ENCODE assay signal across 8 mouse cellular contexts in genomic region chr10:128804271-128805091, GRCm38 (mm10). TPM values are rescaled to one million over a fixed set of nuclear protein-coding genes. Genes with fewer than 3 reads are reported as not detected.
A peak's percentile ranks its signal among the peaks of the same experiment; 100 is the strongest.
DNase-seq lines count a peak whose midpoint lies in the region; ATAC-seq lines count a peak whose summit lies in the region.

Gene Tmem198b (minus strand): TSS chr10:128804370.

- no peaks in the 10 kb centered on the region for H3K36me3 ChIP-seq in hindbrain, embryonic 15.5 days

- WGBS in hindbrain, embryonic 15.5 days = under 1% methylated on average over 27 of the region's 28 CpGs

- peak within 1 kb of the TSS; percentile 79 for H3K4me2 ChIP-seq in hindbrain, embryonic 15.5 days

- peak; percentile 90 for DNase-seq in R1 (ENCODE audit: low read depth, low spot score)
- peak; percentile 76 for DNase-seq in cerebellum, adult 9-11 months
- DNase-seq in gastrocnemius, adult 18-20 months (ENCODE audit: low spot score) = peak; percentile 48
- peak; percentile 66 for DNase-seq in left cerebral cortex, adult 11 months (ENCODE audit: low spot score)
- DNase-seq in lung, postnatal 36 days = peak; percentile 69
- DNase-seq in right cerebral cortex, adult 18-20 months = peak; percentile 67
- peak; percentile 61 for DNase-seq in urinary bladder, postnatal 25 days (ENCODE audit: low spot score)

- peak within 1 kb of the TSS; percentile 54 for H3K4me3 ChIP-seq in hindbrain, embryonic 15.5 days

- ATAC-seq in hindbrain, embryonic 15.5 days (ENCODE audit: low FRiP score, low read depth) = peak; percentile 67

- no peaks in the 10 kb centered on the region for H3K9me3 ChIP-seq in hindbrain, embryonic 15.5 days

- no peaks in the 10 kb centered on the region for H3K27me3 ChIP-seq in hindbrain, embryonic 15.5 days

- H3K27ac ChIP-seq in hindbrain, embryonic 15.5 days (replicated peaks) = peak within 1 kb of the TSS; percentile 91

- H3K4me1 ChIP-seq in hindbrain, embryonic 15.5 days (replicated peaks) = peaks cover 57% of the 10 kb centered on the region

- H3K9ac ChIP-seq in hindbrain, embryonic 15.5 days = peak within 1 kb of the TSS; percentile 73

RNA-seq across cellular contexts. Expression of gene Tmem198b, which starts in this region (rescaled TPM):
- total RNA-seq in gastrocnemius, adult 18-20 months (2021) = 1 to 10 TPM; 2.1 to 2.3 TPM
- 17.0 and 19.9 TPM in 2 replicates for polyA plus RNA-seq in hindbrain, embryonic 15.5 days (2015; fragmentation: Nextera tagmentation; extraction: Ambion mirVana)

Comparison
In these comparisons a context has a peak if more than half of its experiments do, and no peak if none do; other contexts are left out.
1. Peak in every context shown above with its lines: DNase-seq, ATAC-seq, H3K4me3 ChIP-seq and H3K27ac ChIP-seq.